Mouse (Mus musculus) olfactory bulb, adult 2 months (tissue): ENCODE measurements around the gene D11Wsu47e.

ENCODE experiments used
- CTCF ChIP-seq: fragments of 200-500 bp; IDR thresholded peaks from 2 replicates; pipeline ENCODE4 v1.5.1; 2012; ENCODE audit warnings: low read depth, mild to moderate bottlenecking, low read length, moderate library complexity; ENCODE audit not compliant: insufficient read depth
- POLR2A ChIP-seq: fragments of 200-500 bp; IDR thresholded peaks from 2 replicates; pipeline ENCODE4 v1.6.1; 2012; ENCODE audit warnings: mild to moderate bottlenecking, low read depth, low read length, moderate library complexity; ENCODE audit not compliant: insufficient read depth

- no peak for TF ChIP-seq CTCF
- no peak for TF ChIP-seq POLR2A
Measured at GRCm38 (mm10) chr11:113733631-113734364, 49.6 kb downstream of the D11Wsu47e start.
